Mouse (Mus musculus) cortical plate, adult 2 months (tissue): ENCODE measurements at regions not wholly inside any gene's neighbourhood (a gene's known extent, or its start where the extent isn't known, plus 50 kb on each side); places are given as distances from the start of the nearest gene placed in this dataset.

Experiments
- CTCF ChIP-seq: fragments of 200-500 bp; IDR thresholded peaks from 2 replicates; pipeline ENCODE4 v1.5.1; 2011; ENCODE audit warnings: mild to moderate bottlenecking, control low read depth, low read length; ENCODE audit not compliant: insufficient read depth; ENCODE audit errors: extremely low read depth
- POLR2A ChIP-seq: fragments of 200-500 bp; IDR thresholded peaks from 2 replicates; pipeline ENCODE4 v1.6.1; 2011; ENCODE audit warnings: mild to moderate bottlenecking, low read length, control low read depth; ENCODE audit not compliant: insufficient read depth; ENCODE audit errors: extremely low read depth

GRCm38 (mm10) chr14:33772374-33772773, 151.0 kb upstream of the Gdf10 start:
- TF ChIP-seq CTCF (no peak), POLR2A (no peak)
